Mouse (Mus musculus): ENCODE measurements around the gene Plekha5.

DNA sequence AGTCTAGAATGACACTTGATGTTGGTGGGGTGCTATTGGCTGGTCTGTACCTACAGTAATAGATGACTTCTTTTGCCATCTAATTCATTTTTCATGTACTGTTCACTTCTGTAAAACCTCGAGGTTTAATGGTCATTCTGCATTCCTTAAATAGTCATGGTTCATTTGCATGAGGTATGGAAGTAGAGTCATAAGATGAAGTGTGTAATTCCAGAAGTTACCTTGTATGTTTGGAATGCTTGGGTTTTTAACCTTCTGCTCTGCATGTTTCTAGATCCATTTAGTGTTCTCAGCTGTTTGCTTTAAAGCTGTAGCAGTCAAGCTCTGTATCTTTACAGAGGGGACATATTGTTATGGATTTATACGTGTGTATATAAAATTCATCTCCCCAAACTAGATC lies 144.0 kb downstream of the Plekha5 start:
- TF ChIP-seq CTCF (IDR thresholded peaks at IDR 0.05; ENCODE audit: control insufficient read depth, insufficient read depth, insufficient replicate concordance, low read depth, low read length) (no peak), POLR2A (IDR thresholded peaks at IDR 0.05; ENCODE audit: control insufficient read depth, low read depth, low read length) (no peak)

Data from testis, adult 2 months (tissue).